Mouse (Mus musculus): ENCODE data around the gene Slx1b. TPM values are rescaled to one million over a fixed set of nuclear protein-coding genes. Genes with fewer than 3 reads are reported as not detected.

Slx1b gene
- polyA plus RNA-seq, 1 experiment, result 13.2 TPM

DNA sequence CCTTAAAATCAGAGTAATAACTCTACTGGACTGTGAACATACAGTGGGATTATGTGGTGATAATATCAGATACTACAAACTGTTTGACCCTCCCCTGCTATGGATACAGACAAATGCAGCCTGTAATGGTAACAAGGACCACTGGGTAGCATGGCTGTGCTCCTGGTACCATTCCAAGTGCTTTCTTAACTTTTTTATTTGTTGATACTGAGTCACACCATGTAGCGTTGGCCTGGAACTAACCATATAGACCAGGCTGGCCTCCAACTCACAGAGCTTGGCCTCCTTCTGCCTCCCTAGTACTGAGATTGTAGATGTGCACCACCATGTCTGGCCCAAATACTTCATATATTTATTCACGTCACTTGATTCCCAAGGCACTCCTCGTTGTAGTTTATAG, 30.3 kb downstream of the Slx1b start:
- Histone ChIP-seq H3K27me3 (ENCODE audit: control insufficient read depth, insufficient read depth, low read length) (no peaks in the 10 kb centered on the region), H3K36me3 (ENCODE audit: control insufficient read depth, insufficient read depth, low read length) (peaks cover 11% of the 10 kb centered on the region), H3K4me3 (ENCODE audit: extremely low read depth, insufficient read depth, insufficient read length) (no peak overlapping the region), H3K4me1 (ENCODE audit: control insufficient read depth, insufficient read depth, insufficient read length) (no peaks in the 10 kb centered on the region), H3K27ac (ENCODE audit: insufficient read depth, low read length) (no peak overlapping the region)
- DNase-seq (ENCODE audit: low read depth in 1 of 2, low spot score in 2 of 2), result no peak
- TF ChIP-seq POLR2A (IDR thresholded peaks at IDR 0.05; ENCODE audit: low read depth, low read length) (no peak), CTCF (IDR thresholded peaks at IDR 0.05; ENCODE audit: extremely low read depth, insufficient read depth, insufficient read length, insufficient replicate concordance) (no peak)
- 97% methylated on average over 3 of the region's 3 CpGs for WGBS

DNA sequence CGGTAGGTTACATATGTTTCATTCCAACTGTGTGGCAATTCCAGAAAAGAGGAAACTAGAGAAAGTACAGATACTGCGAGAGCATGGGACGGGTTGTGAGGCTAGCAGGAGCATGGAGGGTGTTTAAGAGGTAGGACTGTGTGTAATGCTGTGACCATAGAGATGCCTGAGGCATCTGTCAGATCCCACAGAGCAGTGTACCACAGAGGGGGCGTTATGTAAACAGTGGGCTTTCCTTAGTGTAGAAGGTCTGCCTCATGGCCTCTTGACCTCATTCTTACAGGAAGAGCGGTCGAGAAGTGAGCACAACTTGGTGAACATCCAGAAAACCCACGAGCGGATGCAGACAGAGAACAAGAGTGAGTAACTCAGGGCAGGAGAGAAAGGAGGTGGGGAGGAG, 31.9 kb downstream of the Slx1b start:
- Histone ChIP-seq H3K36me3 (ENCODE audit: control insufficient read depth, insufficient read depth, low read length) (peaks cover 11% of the 10 kb centered on the region), H3K4me1 (ENCODE audit: control insufficient read depth, insufficient read depth, insufficient read length) (no peaks in the 10 kb centered on the region), H3K27ac (ENCODE audit: insufficient read depth, low read length) (no peak overlapping the region), H3K4me3 (ENCODE audit: extremely low read depth, insufficient read depth, insufficient read length) (no peak overlapping the region), H3K27me3 (ENCODE audit: control insufficient read depth, insufficient read depth, low read length) (no peaks in the 10 kb centered on the region)
- no peak for DNase-seq (ENCODE audit: low read depth in 1 of 2, low spot score in 2 of 2)
- TF ChIP-seq CTCF (IDR thresholded peaks at IDR 0.05; ENCODE audit: extremely low read depth, insufficient read depth, insufficient read length, insufficient replicate concordance) (no peak), POLR2A (IDR thresholded peaks at IDR 0.05; ENCODE audit: low read depth, low read length) (no peak)
- WGBS, result 73% methylated on average over 8 of the region's 8 CpGs

DNA sequence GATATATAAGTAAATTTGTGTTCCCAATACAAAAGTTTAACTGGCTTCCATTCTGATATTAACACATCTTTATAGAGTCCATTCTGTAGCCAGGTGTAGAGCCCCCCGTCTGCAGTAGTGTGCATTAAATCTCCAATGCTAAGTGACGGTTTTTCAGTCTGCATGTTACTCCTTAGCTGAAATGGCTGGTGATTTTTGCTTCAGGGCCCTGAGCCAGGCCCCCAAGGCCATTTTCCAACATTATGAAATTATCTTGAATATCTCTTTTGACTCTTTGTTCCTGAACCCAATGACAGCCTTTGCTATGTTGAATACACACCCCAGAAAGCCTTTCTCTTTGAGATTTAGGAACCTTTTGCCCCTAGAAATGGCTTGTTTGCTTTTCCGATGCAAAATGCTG, 35.8 kb downstream of the Slx1b start:
- Histone ChIP-seq H3K36me3 (ENCODE audit: control insufficient read depth, insufficient read depth, low read length) (peaks cover 2% of the 10 kb centered on the region), H3K4me1 (ENCODE audit: control insufficient read depth, insufficient read depth, insufficient read length) (peaks cover 10% of the 10 kb centered on the region; the same call in 1 of the 2 replicates), H3K4me3 (ENCODE audit: extremely low read depth, insufficient read depth, insufficient read length) (no peak overlapping the region), H3K27ac (ENCODE audit: insufficient read depth, low read length) (no peak overlapping the region), H3K27me3 (ENCODE audit: control insufficient read depth, insufficient read depth, low read length) (no peaks in the 10 kb centered on the region)
- 87% methylated on average over 3 of the region's 3 CpGs for WGBS
- no peak for DNase-seq (ENCODE audit: low read depth in 1 of 2, low spot score in 2 of 2)
- TF ChIP-seq POLR2A (IDR thresholded peaks at IDR 0.05; ENCODE audit: low read depth, low read length) (no peak), CTCF (IDR thresholded peaks at IDR 0.05; ENCODE audit: extremely low read depth, insufficient read depth, insufficient read length, insufficient replicate concordance) (no peak)

DNA sequence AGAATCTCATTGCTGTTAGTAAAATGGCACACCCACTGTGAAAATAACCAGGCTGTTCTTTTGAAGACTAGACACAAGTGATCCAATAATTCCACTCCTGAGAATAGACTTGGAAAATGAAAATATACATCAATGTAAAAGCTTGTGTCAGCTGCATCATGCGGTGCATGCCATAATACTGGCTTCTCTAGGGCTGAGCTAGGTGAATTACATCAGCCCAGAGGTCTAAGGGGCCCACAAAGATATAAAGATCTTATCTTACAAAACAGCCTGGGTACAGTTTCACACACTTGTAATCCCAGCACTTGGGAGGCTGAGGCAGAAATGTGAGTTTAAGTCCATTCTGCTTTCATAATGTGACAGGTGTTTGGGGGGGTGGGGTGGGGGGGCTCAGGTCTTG, 38.1 kb downstream of the Slx1b start:
- Histone ChIP-seq H3K36me3 (ENCODE audit: control insufficient read depth, insufficient read depth, low read length) (no peaks in the 10 kb centered on the region), H3K4me1 (ENCODE audit: control insufficient read depth, insufficient read depth, insufficient read length) (peaks cover 10% of the 10 kb centered on the region; the same call in 1 of the 2 replicates), H3K4me3 (ENCODE audit: extremely low read depth, insufficient read depth, insufficient read length) (no peak overlapping the region), H3K27ac (ENCODE audit: insufficient read depth, low read length) (no peak overlapping the region), H3K27me3 (ENCODE audit: control insufficient read depth, insufficient read depth, low read length) (no peaks in the 10 kb centered on the region)
- TF ChIP-seq POLR2A (IDR thresholded peaks at IDR 0.05; ENCODE audit: low read depth, low read length), result no peak
- no peak for TF ChIP-seq CTCF (IDR thresholded peaks at IDR 0.05; ENCODE audit: extremely low read depth, insufficient read depth, insufficient read length, insufficient replicate concordance)
- WGBS, result 87% methylated on average over 1 of the region's 1 CpGs
- no peak for DNase-seq (ENCODE audit: low read depth in 1 of 2, low spot score in 2 of 2)

DNA sequence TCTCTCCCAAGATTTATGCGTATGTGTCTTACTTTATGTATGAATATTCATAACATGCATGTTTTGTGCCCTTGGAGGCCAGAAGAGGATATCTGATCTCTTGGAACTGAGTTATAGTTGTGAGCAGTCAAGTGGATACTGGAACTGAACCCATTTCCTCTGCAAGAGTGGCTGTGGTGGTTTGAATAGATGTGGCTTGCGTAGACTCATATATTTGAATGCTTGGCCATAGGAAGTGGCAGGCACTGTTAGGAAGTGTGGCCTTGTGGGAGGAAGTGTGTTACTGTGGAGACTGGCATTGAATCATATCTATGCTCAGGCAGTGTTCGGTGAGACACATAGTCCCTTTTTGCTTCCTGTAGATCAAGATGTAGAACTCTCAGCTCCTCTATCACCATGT, 39.9 kb downstream of the Slx1b start:
- TF ChIP-seq CTCF (IDR thresholded peaks at IDR 0.05; ENCODE audit: extremely low read depth, insufficient read depth, insufficient read length, insufficient replicate concordance), result no peak
- TF ChIP-seq POLR2A (IDR thresholded peaks at IDR 0.05; ENCODE audit: low read depth, low read length), result no peak
- Histone ChIP-seq H3K4me3 (ENCODE audit: extremely low read depth, insufficient read depth, insufficient read length) (no peak overlapping the region), H3K27me3 (ENCODE audit: control insufficient read depth, insufficient read depth, low read length) (no peaks in the 10 kb centered on the region), H3K36me3 (ENCODE audit: control insufficient read depth, insufficient read depth, low read length) (no peaks in the 10 kb centered on the region), H3K27ac (ENCODE audit: insufficient read depth, low read length) (peak overlapping the region; percentile 42), H3K4me1 (ENCODE audit: control insufficient read depth, insufficient read depth, insufficient read length) (peaks cover 10% of the 10 kb centered on the region; the same call in 1 of the 2 replicates)
- WGBS, result 31% methylated on average over 3 of the region's 3 CpGs
- DNase-seq (ENCODE audit: low read depth in 1 of 2, low spot score in 2 of 2), result peak; percentile 34 to 52

DNA sequence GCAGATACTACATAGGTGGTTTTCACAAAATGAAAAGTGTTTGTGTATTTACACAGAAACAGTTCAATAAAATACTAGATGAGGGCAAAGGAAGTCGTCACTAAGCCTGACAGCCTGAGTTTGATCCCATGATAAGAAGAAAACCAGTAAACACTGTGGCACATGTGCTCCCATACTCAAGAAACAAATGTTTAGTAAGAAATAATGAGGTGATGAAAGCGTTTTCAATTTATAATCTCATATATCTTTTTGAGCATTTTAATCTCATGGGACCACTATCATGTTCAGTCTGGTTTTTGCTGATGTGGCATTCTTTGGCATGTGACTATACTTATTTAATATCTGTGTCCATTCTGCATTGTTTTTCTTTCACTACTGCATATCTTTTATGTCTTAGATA, 41.6 kb downstream of the Slx1b start:
- Histone ChIP-seq H3K27me3 (ENCODE audit: control insufficient read depth, insufficient read depth, low read length) (no peaks in the 10 kb centered on the region), H3K27ac (ENCODE audit: insufficient read depth, low read length) (no peak overlapping the region), H3K4me1 (ENCODE audit: control insufficient read depth, insufficient read depth, insufficient read length) (peaks cover 10% of the 10 kb centered on the region; the same call in 1 of the 2 replicates), H3K4me3 (ENCODE audit: extremely low read depth, insufficient read depth, insufficient read length) (no peak overlapping the region), H3K36me3 (ENCODE audit: control insufficient read depth, insufficient read depth, low read length) (no peaks in the 10 kb centered on the region)
- DNase-seq (ENCODE audit: low read depth in 1 of 2, low spot score in 2 of 2), result no peak
- TF ChIP-seq POLR2A (IDR thresholded peaks at IDR 0.05; ENCODE audit: low read depth, low read length), result no peak
- TF ChIP-seq CTCF (IDR thresholded peaks at IDR 0.05; ENCODE audit: extremely low read depth, insufficient read depth, insufficient read length, insufficient replicate concordance), result no peak
- 71% methylated on average over 2 of the region's 2 CpGs for WGBS

DNA sequence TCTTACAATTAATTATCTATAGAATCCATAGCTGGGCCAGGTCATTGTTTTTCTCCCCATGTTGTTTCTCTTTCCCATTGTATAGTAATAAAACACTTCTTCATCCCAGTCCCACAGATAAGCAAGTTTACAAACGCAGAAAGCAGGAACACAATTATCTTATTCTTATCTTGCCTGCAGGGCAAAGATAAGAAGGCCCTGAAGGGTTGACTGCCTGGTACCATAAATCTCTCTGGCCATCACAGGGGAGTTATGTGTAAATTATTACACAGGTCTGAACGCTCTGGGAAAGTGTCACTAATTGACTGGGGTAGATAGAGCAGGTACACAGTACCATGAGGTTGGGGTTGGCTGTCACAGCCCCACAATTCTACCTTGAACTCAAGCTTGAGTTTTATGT, 44.7 kb downstream of the Slx1b start:
- Histone ChIP-seq H3K27me3 (ENCODE audit: control insufficient read depth, insufficient read depth, low read length) (no peaks in the 10 kb centered on the region), H3K36me3 (ENCODE audit: control insufficient read depth, insufficient read depth, low read length) (no peaks in the 10 kb centered on the region), H3K4me3 (ENCODE audit: extremely low read depth, insufficient read depth, insufficient read length) (no peak overlapping the region), H3K27ac (ENCODE audit: insufficient read depth, low read length) (no peak overlapping the region), H3K4me1 (ENCODE audit: control insufficient read depth, insufficient read depth, insufficient read length) (peaks cover 5% of the 10 kb centered on the region; the same call in 1 of the 2 replicates)
- TF ChIP-seq CTCF (IDR thresholded peaks at IDR 0.05; ENCODE audit: extremely low read depth, insufficient read depth, insufficient read length, insufficient replicate concordance), result no peak
- no peak for TF ChIP-seq POLR2A (IDR thresholded peaks at IDR 0.05; ENCODE audit: low read depth, low read length)
- DNase-seq (ENCODE audit: low read depth in 1 of 2, low spot score in 2 of 2), result no peak
- WGBS, result 76% methylated on average over 2 of the region's 2 CpGs
